ENCODE assay signal across 10 mouse cellular contexts in genomic region chr19:26846017-26846285, GRCm38 (mm10). TPM values are rescaled to one million over a fixed set of nuclear protein-coding genes. Genes with fewer than 3 reads are reported as not detected.
DNase-seq lines count a peak whose midpoint lies in the region; ATAC-seq and TF ChIP-seq lines count a peak whose summit lies in the region.
"Had no signal": no experiment of that assay in that cellular context is flagged by ENCODE, and none has a peak within 500 bp of the region (broad histone marks: within the 10 kb centered on the region; RNA-seq: fewer than 3 reads in every experiment).

No protein-coding gene starts in this region.

- no peak for TF ChIP-seq POLR2A in bone marrow macrophage, adult 2 months (IDR thresholded peaks at IDR 0.05; ENCODE audit: borderline replicate concordance, low read depth, low read length)

- no peak for DNase-seq in heart, postnatal 10 days
- no peak for DNase-seq in layer of hippocampus, postnatal 25 days (ENCODE audit: extremely low spot score in 1 of 2, low spot score in 1 of 2)
- DNase-seq in right cerebral cortex, adult 2 months (ENCODE audit: low spot score in 2 of 2) = no peak

- H3K9me3 ChIP-seq in heart, embryonic 14.5 days (ENCODE audit: control insufficient read depth, low read length) = peaks cover 3% of the 10 kb centered on the region; the same call in 1 of the 2 replicates
- no peaks in the 10 kb centered on the region for H3K9me3 ChIP-seq in hindbrain, embryonic 13.5 days
- 0 out of 2 replicates have a peak, but pooled peaks cover 7% of the 10 kb centered on the region for H3K9me3 ChIP-seq in midbrain, embryonic 12.5 days

- peak overlapping the region; percentile 78 to 89; a peak in 3 of 4 replicates for H3K27ac ChIP-seq in heart, embryonic 14.5 days (replicated peaks in 1 of 2; ENCODE audit: control insufficient read depth in 1 of 2, insufficient read depth in 1 of 2, low read depth in 2 of 2, low read length in 2 of 2)
- no peak overlapping the region for H3K27ac ChIP-seq in bone marrow macrophage, adult 2 months (ENCODE audit: insufficient read depth, low read depth, low read length)
- H3K27ac ChIP-seq in hindbrain, embryonic 13.5 days = peak overlapping the region; percentile 99
- H3K27ac ChIP-seq in midbrain, embryonic 12.5 days (replicated peaks) = peak overlapping the region; percentile 95

- WGBS in heart, embryonic 14.5 days = 4% methylated on average over 1 of the region's 1 CpGs
- 0% methylated on average over 1 of the region's 1 CpGs for WGBS in hindbrain, embryonic 13.5 days
- 0% methylated on average over 1 of the region's 1 CpGs for WGBS in midbrain, embryonic 12.5 days

- no peaks in the 10 kb centered on the region for H3K27me3 ChIP-seq in heart, embryonic 14.5 days (ENCODE audit: control insufficient read depth, insufficient read depth, low read length)
- no peaks in the 10 kb centered on the region for H3K27me3 ChIP-seq in hindbrain, embryonic 13.5 days
- H3K27me3 ChIP-seq in midbrain, embryonic 12.5 days = no peaks in the 10 kb centered on the region

- ATAC-seq in heart, embryonic 14.5 days (ENCODE audit: insufficient number of reproducible peaks, insufficient read depth, low FRiP score, low read depth) = no peak
- peak; percentile 37 for ATAC-seq in hindbrain, embryonic 13.5 days (ENCODE audit: low FRiP score)
- ATAC-seq in midbrain, embryonic 12.5 days (ENCODE audit: low FRiP score, low read depth) = no peak; the same call in 1 of the 2 replicates
- ATAC-seq in granulocyte monocyte progenitor cell, adult 5-6 weeks (replicated peaks; ENCODE audit: poor library complexity, severe bottlenecking) = no peak

- intact Hi-C loops in heart, postnatal 10 days (cut with DNase I) = loop anchor here (5.0 kb wide), 1 partner anchor 99 kb away; no protein-coding TSS in a partner anchor

- peaks cover 7 to 10% of the 10 kb centered on the region in 2 experiments for H3K4me1 ChIP-seq in heart, embryonic 14.5 days (ENCODE audit: control insufficient read depth in 2 of 2, insufficient read depth in 2 of 2, low read length in 2 of 2)
- H3K4me1 ChIP-seq in bone marrow macrophage, adult 2 months (ENCODE audit: control insufficient read depth, insufficient read depth, low read length) = no peaks in the 10 kb centered on the region
- H3K4me1 ChIP-seq in hindbrain, embryonic 13.5 days (replicated peaks) = peaks cover 17% of the 10 kb centered on the region
- H3K4me1 ChIP-seq in midbrain, embryonic 12.5 days = peaks cover 28% of the 10 kb centered on the region

- H3K36me3 ChIP-seq in heart, embryonic 14.5 days (ENCODE audit: control insufficient read depth, insufficient read depth, low read length) = no peaks in the 10 kb centered on the region
- H3K36me3 ChIP-seq in hindbrain, embryonic 13.5 days = no peaks in the 10 kb centered on the region
- H3K36me3 ChIP-seq in midbrain, embryonic 12.5 days = no peaks in the 10 kb centered on the region

- peak overlapping the region; percentile 52 to 67 for H3K4me3 ChIP-seq in heart, embryonic 14.5 days (ENCODE audit: control insufficient read depth in 1 of 2, insufficient read depth in 1 of 2, low read depth in 1 of 2, low read length in 2 of 2)
- peak overlapping the region; percentile 74 for H3K4me3 ChIP-seq in bone marrow macrophage, adult 2 months (ENCODE audit: insufficient read depth, low read length)
- peak overlapping the region; percentile 47 for H3K4me3 ChIP-seq in hindbrain, embryonic 13.5 days
- peak overlapping the region; percentile 40 for H3K4me3 ChIP-seq in midbrain, embryonic 12.5 days

- TF ChIP-seq CTCF in bone marrow macrophage, adult 2 months (IDR thresholded peaks at IDR 0.05; ENCODE audit: low read depth, low read length) = no peak

- peak overlapping the region; percentile 71 for H3K9ac ChIP-seq in heart, embryonic 14.5 days (ENCODE audit: low read length)
- peak overlapping the region; percentile 73 for H3K9ac ChIP-seq in hindbrain, embryonic 13.5 days
- H3K9ac ChIP-seq in midbrain, embryonic 12.5 days (replicated peaks) = peak overlapping the region; percentile 57

- peak overlapping the region; percentile 63 for H3K4me2 ChIP-seq in heart, embryonic 14.5 days (ENCODE audit: low read length)
- peak overlapping the region; percentile 61 for H3K4me2 ChIP-seq in hindbrain, embryonic 13.5 days
- peak overlapping the region; percentile 54 for H3K4me2 ChIP-seq in midbrain, embryonic 12.5 days (replicated peaks)

RNA-seq across cellular contexts. Expression of gene Gm815, which starts 39.7 kb away (rescaled TPM):
- not detected in 2 replicates for polyA plus RNA-seq in heart, embryonic 14.5 days (2014; fragmentation: Nextera tagmentation; extraction: Ambion mirVana)
- total RNA-seq in heart, postnatal 10 days (2021) = not detected
- polyA plus RNA-seq in bone marrow macrophage, adult 2 months (2012; ENCODE audit: insufficient read depth, insufficient read length, missing spikeins) = not detected in 2 replicates
- polyA plus RNA-seq in hindbrain, embryonic 13.5 days (2015; fragmentation: Nextera tagmentation; extraction: Ambion mirVana) = not detected in 2 replicates
- not detected in 2 replicates for polyA plus RNA-seq in midbrain, embryonic 12.5 days (2016; fragmentation: Nextera tagmentation; extraction: Ambion mirVana)
- not detected in 2 replicates for total RNA-seq in granulocyte monocyte progenitor cell, adult 5-6 weeks (2014; fragmentation: Nextera tagmentation)
- not detected in 2 replicates for total RNA-seq in granulocyte monocyte progenitor cell, adult 5-6 weeks (2017)
- total RNA-seq in layer of hippocampus, postnatal 25 days (2021) = not detected
- total RNA-seq: ES-E14; layer of hippocampus, adult 8-10 months had no signal
